Mouse (Mus musculus): ENCODE data around the gene Gfi1b. TPM values are rescaled to one million over a fixed set of nuclear protein-coding genes. Genes with fewer than 3 reads are reported as not detected.

Gene Gfi1b
- polyA plus RNA-seq, 1 experiment = 22.1 TPM

GRCm38 (mm10) chr2:28638352-28638751, 16.6 kb upstream of the Gfi1b start:
- no peak overlapping the region for H3K27ac ChIP-seq (ENCODE audit: insufficient read depth, low read length)
- DNase-seq (ENCODE audit: low read depth in 1 of 2, low spot score in 2 of 2) = no peak
- 68% methylated on average over 9 of the region's 9 CpGs for WGBS
- TF ChIP-seq POLR2A (IDR thresholded peaks at IDR 0.05; ENCODE audit: low read depth, low read length) = no peak
- no peak for TF ChIP-seq CTCF (IDR thresholded peaks at IDR 0.05; ENCODE audit: extremely low read depth, insufficient read depth, insufficient read length, insufficient replicate concordance)
- peaks cover 4% of the 10 kb centered on the region; the same call in 1 of the 2 replicates for H3K4me1 ChIP-seq (ENCODE audit: control insufficient read depth, insufficient read depth, insufficient read length)
- no peaks in the 10 kb centered on the region for H3K36me3 ChIP-seq (ENCODE audit: control insufficient read depth, insufficient read depth, low read length)
- no peaks in the 10 kb centered on the region for H3K27me3 ChIP-seq (ENCODE audit: control insufficient read depth, insufficient read depth, low read length)
- H3K4me3 ChIP-seq (ENCODE audit: extremely low read depth, insufficient read depth, insufficient read length) = no peak overlapping the region

- no peak for DNase-seq (ENCODE audit: low read depth in 1 of 2, low spot score in 2 of 2)
- Histone ChIP-seq H3K4me1 (ENCODE audit: control insufficient read depth, insufficient read depth, insufficient read length) (peaks cover 4% of the 10 kb centered on the region; the same call in 1 of the 2 replicates), H3K27ac (ENCODE audit: insufficient read depth, low read length) (no peak overlapping the region), H3K36me3 (ENCODE audit: control insufficient read depth, insufficient read depth, low read length) (no peaks in the 10 kb centered on the region), H3K27me3 (ENCODE audit: control insufficient read depth, insufficient read depth, low read length) (no peaks in the 10 kb centered on the region), H3K4me3 (ENCODE audit: extremely low read depth, insufficient read depth, insufficient read length) (no peak overlapping the region)
- TF ChIP-seq CTCF (IDR thresholded peaks at IDR 0.05; ENCODE audit: extremely low read depth, insufficient read depth, insufficient read length, insufficient replicate concordance) (no peak), POLR2A (IDR thresholded peaks at IDR 0.05; ENCODE audit: low read depth, low read length) (no peak)
- WGBS = 94% methylated on average over 9 of the region's 9 CpGs
These were observed 15.5 kb upstream of the Gfi1b start for GRCm38 (mm10) chr2:28637106-28637845.

GRCm38 (mm10) chr2:28635199-28635598, 13.4 kb upstream of the Gfi1b start:
- no peaks in the 10 kb centered on the region for H3K4me1 ChIP-seq (ENCODE audit: control insufficient read depth, insufficient read depth, insufficient read length)
- no peak for DNase-seq (ENCODE audit: low read depth in 1 of 2, low spot score in 2 of 2)
- H3K36me3 ChIP-seq (ENCODE audit: control insufficient read depth, insufficient read depth, low read length) = no peaks in the 10 kb centered on the region
- no peak overlapping the region for H3K4me3 ChIP-seq (ENCODE audit: extremely low read depth, insufficient read depth, insufficient read length)
- no peak for TF ChIP-seq CTCF (IDR thresholded peaks at IDR 0.05; ENCODE audit: extremely low read depth, insufficient read depth, insufficient read length, insufficient replicate concordance)
- TF ChIP-seq POLR2A (IDR thresholded peaks at IDR 0.05; ENCODE audit: low read depth, low read length) = no peak
- 74% methylated on average over 1 of the region's 1 CpGs for WGBS
- H3K27me3 ChIP-seq (ENCODE audit: control insufficient read depth, insufficient read depth, low read length) = no peaks in the 10 kb centered on the region
- H3K27ac ChIP-seq (ENCODE audit: insufficient read depth, low read length) = no peak overlapping the region

GRCm38 (mm10) chr2:28633136-28633535, 11.4 kb upstream of the Gfi1b start:
- Histone ChIP-seq H3K27ac (ENCODE audit: insufficient read depth, low read length) (no peak overlapping the region), H3K27me3 (ENCODE audit: control insufficient read depth, insufficient read depth, low read length) (no peaks in the 10 kb centered on the region), H3K4me1 (ENCODE audit: control insufficient read depth, insufficient read depth, insufficient read length) (no peaks in the 10 kb centered on the region), H3K4me3 (ENCODE audit: extremely low read depth, insufficient read depth, insufficient read length) (no peak overlapping the region), H3K36me3 (ENCODE audit: control insufficient read depth, insufficient read depth, low read length) (no peaks in the 10 kb centered on the region)
- no peak for DNase-seq (ENCODE audit: low read depth in 1 of 2, low spot score in 2 of 2)
- TF ChIP-seq POLR2A (IDR thresholded peaks at IDR 0.05; ENCODE audit: low read depth, low read length) (no peak), CTCF (IDR thresholded peaks at IDR 0.05; ENCODE audit: extremely low read depth, insufficient read depth, insufficient read length, insufficient replicate concordance) (no peak)
- WGBS = 19% methylated on average over 4 of the region's 4 CpGs

GRCm38 (mm10) chr2:28632626-28633025, 10.8 kb upstream of the Gfi1b start:
- Histone ChIP-seq H3K4me3 (ENCODE audit: extremely low read depth, insufficient read depth, insufficient read length) (no peak overlapping the region), H3K4me1 (ENCODE audit: control insufficient read depth, insufficient read depth, insufficient read length) (no peaks in the 10 kb centered on the region), H3K36me3 (ENCODE audit: control insufficient read depth, insufficient read depth, low read length) (no peaks in the 10 kb centered on the region), H3K27ac (ENCODE audit: insufficient read depth, low read length) (no peak overlapping the region), H3K27me3 (ENCODE audit: control insufficient read depth, insufficient read depth, low read length) (no peaks in the 10 kb centered on the region)
- DNase-seq (ENCODE audit: low read depth in 1 of 2, low spot score in 2 of 2) = no peak
- TF ChIP-seq CTCF (IDR thresholded peaks at IDR 0.05; ENCODE audit: extremely low read depth, insufficient read depth, insufficient read length, insufficient replicate concordance) = no peak
- no peak for TF ChIP-seq POLR2A (IDR thresholded peaks at IDR 0.05; ENCODE audit: low read depth, low read length)
- WGBS = 87% methylated on average over 1 of the region's 1 CpGs

GRCm38 (mm10) chr2:28629911-28630381, 8.2 kb upstream of the Gfi1b start:
- TF ChIP-seq CTCF (IDR thresholded peaks at IDR 0.05; ENCODE audit: extremely low read depth, insufficient read depth, insufficient read length, insufficient replicate concordance) (no peak), POLR2A (IDR thresholded peaks at IDR 0.05; ENCODE audit: low read depth, low read length) (no peak)
- 40% methylated on average over 4 of the region's 4 CpGs for WGBS
- H3K4me3 ChIP-seq (ENCODE audit: extremely low read depth, insufficient read depth, insufficient read length) = no peak overlapping the region
- H3K4me1 ChIP-seq (ENCODE audit: control insufficient read depth, insufficient read depth, insufficient read length) = no peaks in the 10 kb centered on the region
- no peak overlapping the region for H3K27ac ChIP-seq (ENCODE audit: insufficient read depth, low read length)
- no peaks in the 10 kb centered on the region for H3K36me3 ChIP-seq (ENCODE audit: control insufficient read depth, insufficient read depth, low read length)
- H3K27me3 ChIP-seq (ENCODE audit: control insufficient read depth, insufficient read depth, low read length) = no peaks in the 10 kb centered on the region
- DNase-seq (ENCODE audit: low read depth in 1 of 2, low spot score in 2 of 2) = no peak

- Histone ChIP-seq H3K4me1 (ENCODE audit: control insufficient read depth, insufficient read depth, insufficient read length) (no peaks in the 10 kb centered on the region), H3K27me3 (ENCODE audit: control insufficient read depth, insufficient read depth, low read length) (no peaks in the 10 kb centered on the region), H3K4me3 (ENCODE audit: extremely low read depth, insufficient read depth, insufficient read length) (no peak overlapping the region), H3K27ac (ENCODE audit: insufficient read depth, low read length) (no peak overlapping the region), H3K36me3 (ENCODE audit: control insufficient read depth, insufficient read depth, low read length) (no peaks in the 10 kb centered on the region)
- 63% methylated on average over 2 of the region's 2 CpGs for WGBS
- no peak for TF ChIP-seq CTCF (IDR thresholded peaks at IDR 0.05; ENCODE audit: extremely low read depth, insufficient read depth, insufficient read length, insufficient replicate concordance)
- no peak for TF ChIP-seq POLR2A (IDR thresholded peaks at IDR 0.05; ENCODE audit: low read depth, low read length)
- DNase-seq (ENCODE audit: low read depth in 1 of 2, low spot score in 2 of 2) = no peak
These were observed 6.3 kb upstream of the Gfi1b start for GRCm38 (mm10) chr2:28628053-28628452.

All from spleen, adult 2 months (tissue).